Mouse (Mus musculus): ENCODE results near the gene Lce1e. TPM values are rescaled to one million over a fixed set of nuclear protein-coding genes. Genes with fewer than 3 reads are reported as not detected.

Lce1e gene
- polyA plus RNA-seq (2021; fragmentation: Nextera tagmentation) = not detected in 2 replicates
- long read RNA-seq, experiment 1 = 0 reads
- long read RNA-seq, experiment 2 = 0 reads

DNA sequence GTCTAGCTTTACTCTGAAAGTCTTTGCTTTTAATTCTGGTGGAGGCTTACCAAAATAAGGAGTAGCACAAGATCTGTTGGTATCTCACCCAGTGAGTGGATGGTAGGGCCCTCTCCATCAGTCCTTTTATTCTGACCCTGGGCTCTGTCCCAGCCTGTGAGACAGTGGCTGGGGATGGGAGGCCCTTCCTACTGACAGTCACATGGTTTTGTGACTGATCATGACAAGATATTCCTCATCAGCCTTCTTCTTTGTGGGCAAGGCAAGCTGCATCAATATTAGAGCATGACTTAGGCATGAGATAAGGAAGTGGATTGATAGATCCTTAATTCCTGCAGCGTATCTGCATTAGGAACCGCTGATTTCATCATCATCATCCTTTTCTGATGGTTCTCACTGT is at the start of gene Lce1e:
TSS of gene Lce1e (minus strand) at position 101 of the 400 bp plus-strand sequence.

DNA sequence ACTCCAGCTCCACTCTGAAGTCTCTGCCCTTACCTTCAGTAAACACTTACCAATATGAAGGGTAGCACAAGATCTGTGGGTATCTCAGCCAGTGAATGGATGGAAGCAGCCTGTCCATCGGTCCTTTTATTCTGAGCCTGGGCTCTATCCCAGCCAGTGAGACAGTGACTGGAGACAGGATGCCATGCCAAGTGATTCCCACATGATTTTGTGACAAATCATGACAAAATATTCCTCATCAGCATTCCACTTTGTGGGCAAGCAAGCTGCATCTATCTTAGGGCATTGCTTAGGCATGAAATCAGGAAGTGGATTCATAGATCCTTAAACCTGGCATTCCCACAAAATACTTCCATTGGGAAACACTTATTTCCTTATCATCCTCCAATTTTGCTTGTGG is 43.4 kb upstream of the Lce1e start, which contains the start of gene Lce1g:
TSS of gene Lce1g (minus strand) at position 101 of the 400 bp plus-strand sequence.

DNA sequence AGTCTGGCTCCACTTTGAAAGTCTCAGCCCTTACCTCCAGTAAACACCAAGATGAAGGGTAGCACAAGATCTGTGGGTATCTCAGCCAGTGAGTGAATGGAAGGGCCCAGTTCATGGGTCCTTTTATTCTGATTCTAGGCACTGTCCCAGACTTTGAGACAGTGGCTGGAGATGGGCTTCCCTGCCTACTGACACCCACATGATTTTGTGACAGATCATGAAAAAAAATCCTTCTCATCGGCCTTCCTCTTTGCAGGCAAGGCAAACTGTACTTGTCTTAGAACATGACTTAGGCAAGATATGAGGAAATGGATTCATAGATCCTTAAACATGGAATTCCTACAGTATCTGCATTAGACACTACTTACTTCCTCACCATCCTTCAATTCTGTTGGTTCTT is 30.1 kb upstream of the Lce1e start, which contains the start of gene Gm38119:
TSS of gene Gm38119 (minus strand) at position 101 of the 400 bp plus-strand sequence.

DNA sequence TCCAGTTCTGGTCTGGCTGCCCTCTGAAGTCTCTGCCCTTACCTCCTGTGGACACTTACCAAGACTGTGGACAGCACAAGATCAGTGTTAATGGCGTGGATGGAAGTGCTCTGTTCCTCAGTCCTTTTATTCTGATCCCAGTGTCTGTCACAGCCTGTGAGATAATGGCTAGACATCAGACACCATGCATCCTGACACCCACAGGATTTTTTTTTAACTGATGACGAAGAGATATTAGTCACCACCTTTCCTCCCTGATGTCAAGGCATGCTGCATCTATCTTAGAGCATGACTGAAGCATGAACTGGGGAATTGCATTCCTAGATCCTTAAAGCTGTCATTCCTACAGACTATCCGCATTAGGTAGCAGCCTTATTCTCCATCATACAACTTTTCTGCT is 11.4 kb upstream of the Lce1e start, which contains the start of gene Lce1f:
TSS of gene Lce1f (minus strand) at position 101 of the 400 bp plus-strand sequence.

DNA sequence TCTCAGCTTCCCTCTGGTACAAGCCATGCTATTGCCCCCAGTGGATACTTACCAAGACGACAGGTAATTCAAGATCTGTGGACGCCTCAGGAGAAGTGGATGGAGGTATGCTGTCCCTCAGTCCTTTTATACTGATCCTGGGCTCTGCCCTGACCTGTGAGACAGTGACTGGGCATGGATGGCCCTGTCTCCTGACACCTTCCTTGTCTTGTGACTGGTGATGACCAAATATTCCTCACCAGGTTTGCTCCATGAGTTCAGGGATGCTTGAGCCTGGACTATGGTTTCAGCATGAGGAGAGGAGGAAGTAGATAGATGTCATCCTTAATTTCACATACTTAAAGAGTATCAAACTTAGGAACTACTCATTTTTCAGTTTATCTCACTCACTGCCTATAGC is 21.8 kb downstream of the Lce1e start, which contains the start of gene Lce1d:
TSS of gene Lce1d (minus strand) at position 101 of the 400 bp plus-strand sequence.

DNA sequence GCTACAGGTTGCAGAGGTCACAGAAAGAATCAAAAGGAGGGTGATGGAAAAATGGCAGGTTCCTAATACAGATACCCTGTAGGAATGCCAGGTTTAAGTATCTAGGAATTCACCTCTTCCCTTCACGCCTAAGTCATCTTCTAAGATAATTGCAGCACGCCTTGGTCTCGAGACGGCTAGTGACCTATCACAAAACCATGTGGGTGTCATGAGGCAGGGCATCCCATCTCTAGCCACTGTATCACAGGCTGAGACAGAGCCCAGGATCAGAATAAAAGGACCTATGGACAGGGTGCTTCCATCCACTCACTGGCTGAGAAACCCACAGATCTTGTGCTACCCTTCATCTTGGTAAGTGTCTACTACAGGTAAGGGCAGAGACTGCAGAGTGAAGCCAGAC is 29.9 kb downstream of the Lce1e start, which contains the start of gene Lce1c:
TSS of gene Lce1c (plus strand) at position 301 of the 400 bp plus-strand sequence.

DNA sequence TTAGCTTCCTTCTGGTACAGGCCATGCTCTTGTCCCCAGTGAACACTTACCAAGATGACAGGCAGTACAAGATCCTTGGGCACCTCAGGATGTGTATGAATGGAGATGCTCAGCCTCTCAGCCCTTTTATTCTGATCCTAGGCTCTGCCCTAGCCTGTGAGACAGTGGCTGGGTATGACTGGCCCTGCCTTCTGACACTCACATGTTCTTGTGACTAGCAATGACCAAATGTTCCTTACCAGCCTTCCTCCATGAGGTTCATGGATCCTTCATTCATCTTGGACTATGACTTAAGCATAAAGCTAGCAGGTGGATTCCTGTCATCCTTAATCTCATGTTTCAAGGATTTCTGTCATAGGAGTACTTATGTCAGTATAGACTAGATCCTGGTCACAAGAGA is 38.7 kb downstream of the Lce1e start, which contains the start of gene Lce1a2:
TSS of gene Lce1a2 (minus strand) at position 101 of the 400 bp plus-strand sequence.

Other genes with a start within 250 kb of the Lce1e start
- 0.15 TPM in 1 of 2 replicates, not detected in the other for gene Sprr1a, start 223.2 kb downstream of the Lce1e start, polyA plus RNA-seq (2021; fragmentation: Nextera tagmentation)
- gene Sprr4, start 208.6 kb downstream of the Lce1e start, polyA plus RNA-seq (2021; fragmentation: Nextera tagmentation) = not detected in 2 replicates
- gene 2310046K23Rik, start 174.6 kb downstream of the Lce1e start, polyA plus RNA-seq (2021; fragmentation: Nextera tagmentation) = not detected in 2 replicates
- gene Ivl, start 135.3 kb downstream of the Lce1e start, polyA plus RNA-seq (2021; fragmentation: Nextera tagmentation) = not detected in 2 replicates
- not detected in 2 replicates for gene Smcp, start 120.1 kb downstream of the Lce1e start, polyA plus RNA-seq (2021; fragmentation: Nextera tagmentation)
- gene 2210017I01Rik, start 101.6 kb downstream of the Lce1e start, polyA plus RNA-seq (2021; fragmentation: Nextera tagmentation) = not detected in 2 replicates
- gene Lce6a, start 87.4 kb downstream of the Lce1e start, polyA plus RNA-seq (2021; fragmentation: Nextera tagmentation) = not detected in 2 replicates
- not detected in 2 replicates for gene Lce1a1, start 60.8 kb downstream of the Lce1e start, polyA plus RNA-seq (2021; fragmentation: Nextera tagmentation)
- gene Lce1b, start 52.1 kb downstream of the Lce1e start, polyA plus RNA-seq (2021; fragmentation: Nextera tagmentation) = not detected in 2 replicates
- gene Lce1a2, start 38.8 kb downstream of the Lce1e start, polyA plus RNA-seq (2021; fragmentation: Nextera tagmentation) = not detected in 2 replicates
- not detected in 2 replicates for gene Lce1c, start 29.8 kb downstream of the Lce1e start, polyA plus RNA-seq (2021; fragmentation: Nextera tagmentation)
- gene Lce1d, start 21.9 kb downstream of the Lce1e start, polyA plus RNA-seq (2021; fragmentation: Nextera tagmentation) = not detected in 2 replicates
- not detected in 2 replicates for gene Lce1f, start 11.3 kb upstream of the Lce1e start, polyA plus RNA-seq (2021; fragmentation: Nextera tagmentation)
- not detected in 2 replicates for gene Gm38119, start 30.0 kb upstream of the Lce1e start, polyA plus RNA-seq (2021; fragmentation: Nextera tagmentation)
- gene Lce1g, start 43.3 kb upstream of the Lce1e start, polyA plus RNA-seq (2021; fragmentation: Nextera tagmentation) = not detected in 2 replicates
- gene Lce1h, start 56.0 kb upstream of the Lce1e start, polyA plus RNA-seq (2021; fragmentation: Nextera tagmentation) = not detected in 2 replicates
- not detected in 2 replicates for gene Lce1i, start 69.8 kb upstream of the Lce1e start, polyA plus RNA-seq (2021; fragmentation: Nextera tagmentation)
- gene Lce1j, start 81.4 kb upstream of the Lce1e start, polyA plus RNA-seq (2021; fragmentation: Nextera tagmentation) = not detected in 2 replicates
- gene Lce1k, start 98.8 kb upstream of the Lce1e start, polyA plus RNA-seq (2021; fragmentation: Nextera tagmentation) = not detected in 2 replicates
- gene Kprp, start 118.2 kb upstream of the Lce1e start, polyA plus RNA-seq (2021; fragmentation: Nextera tagmentation) = not detected in 2 replicates
- gene Lce1l, start 142.2 kb upstream of the Lce1e start, polyA plus RNA-seq (2021; fragmentation: Nextera tagmentation) = not detected in 2 replicates
- gene 2310050C09Rik, start 161.1 kb upstream of the Lce1e start, polyA plus RNA-seq (2021; fragmentation: Nextera tagmentation) = not detected in 2 replicates
- not detected in 2 replicates for gene Lce3a, start 217.2 kb upstream of the Lce1e start, polyA plus RNA-seq (2021; fragmentation: Nextera tagmentation)
- gene Lce3b, start 223.9 kb upstream of the Lce1e start, polyA plus RNA-seq (2021; fragmentation: Nextera tagmentation) = not detected in 2 replicates
- gene Lce3c, start 235.4 kb upstream of the Lce1e start, polyA plus RNA-seq (2021; fragmentation: Nextera tagmentation) = not detected in 2 replicates
- not detected in 2 replicates for gene Lce3d, start 248.3 kb upstream of the Lce1e start, polyA plus RNA-seq (2021; fragmentation: Nextera tagmentation)